Mouse (Mus musculus) neutrophil, adult 83 days (primary cell): ENCODE results near the gene Timm10. TPM values are rescaled to one million over a fixed set of nuclear protein-coding genes. Genes with fewer than 3 reads are reported as not detected.

ENCODE experiments used
- total RNA-seq, 2 experiments: library from RNA; stranded (reverse); gene quantifications; one replicate each; pipeline ENCODE4 v1.2.4; 2023

Timm10 gene
- 1 to 10 TPM; 6.8 to 7.5 TPM for total RNA-seq

GRCm38 (mm10) chr2:84826488-84827282, at the start of gene Timm10:
Timm10 (plus strand) TSS chr2:84826997.

DNA sequence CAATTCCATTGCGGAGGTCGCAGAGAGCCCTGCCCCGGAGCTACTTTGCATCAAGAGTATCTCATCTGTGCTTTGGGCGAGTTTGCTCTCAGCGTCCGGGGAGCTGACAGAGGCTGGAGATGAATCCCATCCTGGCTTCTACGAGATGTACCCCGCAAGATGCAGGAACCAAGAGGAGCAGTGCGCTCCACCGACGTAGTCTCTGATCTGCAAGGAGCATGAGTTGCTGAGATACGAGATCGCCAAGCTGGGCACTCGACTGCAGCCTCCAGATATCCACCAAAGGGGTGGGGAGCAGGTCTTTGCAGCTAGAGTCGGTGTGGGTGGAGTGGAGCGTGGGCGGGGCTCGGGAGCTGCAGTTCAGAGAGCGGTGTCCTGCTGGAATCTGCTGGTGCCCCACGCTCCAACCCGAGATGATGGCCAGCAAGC, 28.3 kb upstream of the Timm10 start, which contains the start of gene Ube2l6:
Gene Ube2l6 (plus strand): TSS at position 336 of the 429 bp plus-strand sequence.

DNA sequence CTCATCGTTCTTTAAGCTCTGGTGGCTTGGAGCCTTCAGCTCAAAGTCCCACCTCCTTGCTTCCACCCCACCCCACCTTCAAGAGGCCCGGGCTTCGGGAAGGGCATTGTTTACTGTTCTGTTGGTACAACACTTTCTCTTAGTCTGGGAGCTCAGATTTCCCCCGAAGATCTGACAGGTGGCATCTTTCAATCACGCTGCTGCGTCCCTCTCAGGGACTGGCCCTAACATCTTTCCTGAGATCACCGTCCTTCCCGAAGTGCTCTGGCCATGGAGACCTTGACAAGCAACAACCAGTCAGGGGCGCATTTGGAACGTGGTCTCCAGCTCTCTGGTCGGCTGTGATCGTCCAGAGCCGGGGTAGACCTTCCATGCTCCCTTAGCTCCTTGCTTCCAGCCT, 4.2 kb upstream of the Timm10 start, which contains the start of gene Smtnl1:
Gene Smtnl1 (minus strand): TSS at position 101 of the 400 bp plus-strand sequence.

GRCm38 (mm10) chr2:84838593-84838949, 11.8 kb downstream of the Timm10 start, which contains the start of gene Slc43a1:
Slc43a1 (plus strand) TSS chr2:84838850.

Other genes starting within 250 kb of the Timm10 start
- 10 to 100 TPM; 13.2 to 17.4 TPM for gene Ctnnd1, start 176.2 kb upstream of the Timm10 start, total RNA-seq
- gene Btbd18, start 167.9 kb upstream of the Timm10 start, total RNA-seq: under 1 TPM in 1 of 2 experiments, not detected in 1; 0.18 TPM
- 10 to 100 TPM; 46.1 to 47.8 TPM for gene Selenoh, start 156.2 kb upstream of the Timm10 start, total RNA-seq
- gene Gm28635, start 149.0 kb upstream of the Timm10 start, total RNA-seq: not detected
- gene Med19, start 148.6 kb upstream of the Timm10 start, total RNA-seq: 10 to 100 TPM in 1 of 2 experiments, 1 to 10 TPM in 1; 8.3 to 10.0 TPM
- 10 to 100 TPM; 16.9 to 22.5 TPM for gene Tmx2, start 147.9 kb upstream of the Timm10 start, total RNA-seq
- 10 to 100 TPM; 41.2 to 41.4 TPM for gene Zdhhc5, start 111.8 kb upstream of the Timm10 start, total RNA-seq
- gene Clp1, start 99.6 kb upstream of the Timm10 start, total RNA-seq: 10 to 100 TPM; 16.9 to 19.8 TPM
- gene Ypel4, start 92.9 kb upstream of the Timm10 start, total RNA-seq: 1 to 10 TPM; 2.8 to 5.5 TPM
- not detected for gene Gm19426, start 83.3 kb upstream of the Timm10 start, total RNA-seq
- under 1 TPM; 0.38 to 0.55 TPM for gene Serping1, start 51.6 kb upstream of the Timm10 start, total RNA-seq
- gene Ube2l6, start 28.2 kb upstream of the Timm10 start, total RNA-seq: 10 to 100 TPM; 24.8 to 32.7 TPM
- not detected for gene Smtnl1, start 4.3 kb upstream of the Timm10 start, total RNA-seq
- 10 to 100 TPM; 12.0 to 18.7 TPM for gene Slc43a1, start 11.9 kb downstream of the Timm10 start, total RNA-seq
- gene Rtn4rl2, start 59.7 kb downstream of the Timm10 start, total RNA-seq: not detected
- 10 to 100 TPM; 56.8 to 83.3 TPM for gene Slc43a3, start 109.6 kb downstream of the Timm10 start, total RNA-seq
- gene Prg2, start 153.5 kb downstream of the Timm10 start, total RNA-seq: 100 to 1,000 TPM in 1 of 2 experiments, 10 to 100 TPM in 1; 99.9 to 438 TPM
- 10 to 100 TPM in 1 of 2 experiments, 1 to 10 TPM in 1; 5.6 to 27.4 TPM for gene Prg3, start 161.2 kb downstream of the Timm10 start, total RNA-seq
- gene Ssrp1, start 210.2 kb downstream of the Timm10 start, total RNA-seq: 100 to 1,000 TPM; 114 to 133 TPM
- under 1 TPM in 1 of 2 experiments, not detected in 1; 0.96 TPM for gene P2rx3, start 210.5 kb downstream of the Timm10 start, total RNA-seq
- gene Tnks1bp1, start 221.0 kb downstream of the Timm10 start, total RNA-seq: 1 to 10 TPM; 9.8 to 10.0 TPM